Mouse (Mus musculus) cerebellum, postnatal 10 days (tissue): ENCODE measurements at regions not wholly inside any gene's neighbourhood (a gene's known extent, or its start where the extent isn't known, plus 50 kb on each side); places are given as distances from the start of the nearest gene placed in this dataset.

Experiments
- DNase-seq, 2 experiments: peaks; one replicate each; pipeline ENCODE4 v3.0.0; 2021; ENCODE audit warnings: mixed read lengths in 2 of 2

DNA sequence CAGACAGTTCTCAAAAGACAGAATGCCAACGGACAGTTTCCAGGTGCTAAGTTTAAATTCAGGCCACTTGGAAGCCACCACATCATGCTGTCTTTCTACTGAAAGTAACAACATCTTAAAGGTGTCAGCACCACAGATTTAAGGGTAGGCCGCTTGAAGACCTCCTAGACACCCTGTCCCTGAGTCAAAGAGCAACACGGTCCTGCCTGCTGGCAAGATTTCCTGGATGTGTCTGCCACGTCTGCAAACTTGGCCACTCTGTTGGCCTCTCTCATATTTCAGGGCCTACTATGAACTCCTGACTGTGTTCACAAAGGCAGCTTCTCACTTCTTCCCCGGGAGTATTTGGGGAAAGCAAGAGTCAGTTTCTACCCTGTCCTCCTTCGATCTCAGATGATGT lies 194.7 kb upstream of the Esrrg start:
- DNase-seq: no peak

DNA sequence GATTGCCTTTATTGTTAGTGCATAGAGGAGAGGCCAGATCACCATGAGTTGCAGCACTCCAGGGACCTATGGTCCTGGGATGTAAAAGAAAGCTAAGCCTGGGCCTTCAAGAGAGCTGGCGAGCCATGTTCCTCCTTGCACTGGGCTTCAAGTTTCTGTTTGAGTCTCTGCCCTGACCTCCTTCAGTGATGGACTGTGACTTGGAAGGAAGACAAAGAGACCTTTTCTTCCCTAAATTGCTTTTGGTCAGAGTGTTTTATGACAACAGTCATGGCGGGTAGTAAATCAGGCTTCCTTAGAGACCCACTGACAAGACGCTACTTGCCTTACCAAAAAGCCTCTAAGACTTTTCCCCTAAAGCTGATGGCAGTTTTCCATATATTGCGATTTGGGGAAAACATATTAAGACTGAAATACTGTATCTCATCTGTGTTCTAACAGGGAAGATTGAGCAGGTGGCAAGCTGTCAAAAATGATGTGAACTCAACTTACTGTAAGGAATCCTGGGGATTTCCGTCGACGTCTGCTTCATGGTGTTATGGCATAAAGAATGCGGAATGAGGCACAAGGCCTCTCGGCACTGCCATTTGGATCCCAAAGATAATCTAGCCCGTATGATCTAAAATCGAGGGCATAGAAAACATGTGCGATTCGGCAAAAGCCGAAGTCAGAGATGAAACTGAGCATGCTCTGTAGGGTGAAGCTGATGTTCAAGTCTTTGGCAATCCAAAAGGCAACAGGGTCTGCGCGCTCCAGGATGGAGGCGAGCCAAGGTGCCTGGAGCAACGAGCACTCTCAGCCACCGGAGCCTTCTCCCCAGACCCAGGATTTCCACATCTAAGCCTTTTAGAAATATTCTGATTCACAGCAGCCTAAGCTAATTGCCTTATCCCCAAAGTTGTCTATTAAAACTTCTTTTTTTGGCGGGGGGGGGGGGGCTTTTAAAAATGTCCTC lies 190.1 kb upstream of the Esrrg start:
- DNase-seq: peak; percentile 59 to 73

DNA sequence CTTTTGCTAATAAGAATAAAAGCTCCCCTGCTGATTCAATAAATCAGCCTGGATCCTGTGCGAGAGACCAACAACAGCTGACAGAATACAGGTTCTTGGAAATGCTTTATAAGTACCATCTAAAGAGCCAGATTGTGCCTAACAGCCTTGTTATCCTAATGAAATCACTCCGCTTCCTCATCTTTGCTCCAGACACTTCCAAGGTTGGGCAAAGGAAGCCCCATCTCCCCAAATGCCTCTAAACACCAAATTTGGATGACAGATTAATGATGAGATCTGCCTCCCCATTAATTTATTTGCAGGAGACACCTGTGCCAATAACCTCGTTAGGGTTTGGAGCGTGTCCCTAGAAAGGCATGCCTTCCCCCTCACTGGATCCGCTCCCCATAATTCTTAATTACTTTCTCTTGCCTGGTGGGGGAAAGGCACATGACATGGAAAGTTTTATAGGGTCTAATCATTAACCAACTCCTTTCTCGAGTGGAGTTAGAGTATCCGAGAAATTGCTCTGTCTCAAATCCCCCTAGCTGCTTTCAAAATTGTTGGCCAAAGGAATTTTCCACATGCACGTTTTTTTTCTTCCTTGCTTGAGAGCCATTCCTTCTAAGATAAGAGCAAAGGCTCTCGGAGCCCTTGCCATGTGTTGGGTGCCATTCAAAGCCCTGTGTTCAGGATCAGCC lies 179.9 kb upstream of the Esrrg start:
- DNase-seq: no peak

DNA sequence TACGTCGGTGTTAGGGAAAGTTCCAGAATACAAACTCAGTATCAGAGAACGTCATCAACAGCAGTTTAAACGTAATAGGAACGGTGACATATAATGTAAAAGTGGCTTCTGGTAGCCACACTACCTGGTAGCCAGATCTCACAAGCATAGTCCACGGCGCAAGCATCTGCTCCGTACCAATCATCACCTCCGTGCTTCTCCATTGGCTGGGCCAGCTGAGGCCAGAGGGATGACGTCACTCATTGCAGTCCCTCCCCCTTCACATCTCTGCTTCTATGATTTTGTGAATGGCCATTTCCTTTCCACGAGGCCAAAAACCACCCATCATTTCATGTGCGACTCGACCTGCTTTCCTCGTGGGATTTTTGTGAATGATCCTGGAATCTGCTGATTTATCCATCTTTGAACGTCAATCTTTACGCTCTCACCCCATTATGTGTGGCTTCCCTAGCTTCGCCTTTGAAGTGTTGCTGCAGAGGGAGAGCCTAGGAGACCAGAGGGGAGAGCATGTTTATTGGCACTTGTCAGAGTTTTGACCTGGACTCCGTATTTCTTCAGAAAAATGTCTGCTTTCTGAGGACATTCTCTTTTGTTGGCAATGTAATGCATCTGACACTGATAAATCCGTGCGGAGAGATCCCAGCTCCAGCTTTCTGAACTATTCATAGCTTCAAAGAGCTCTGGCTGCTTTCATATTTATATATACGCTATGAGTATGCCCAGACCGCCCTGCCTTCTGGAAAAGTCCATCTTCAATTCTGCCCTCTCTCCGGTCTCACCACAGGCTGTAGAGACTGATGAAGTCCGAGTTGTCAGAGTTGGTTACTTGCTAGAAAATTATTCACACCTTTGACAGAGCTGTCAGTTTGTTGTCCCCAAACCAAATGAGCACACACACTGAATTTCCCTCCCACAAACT lies 174.6 kb upstream of the Esrrg start:
- no peak for DNase-seq

DNA sequence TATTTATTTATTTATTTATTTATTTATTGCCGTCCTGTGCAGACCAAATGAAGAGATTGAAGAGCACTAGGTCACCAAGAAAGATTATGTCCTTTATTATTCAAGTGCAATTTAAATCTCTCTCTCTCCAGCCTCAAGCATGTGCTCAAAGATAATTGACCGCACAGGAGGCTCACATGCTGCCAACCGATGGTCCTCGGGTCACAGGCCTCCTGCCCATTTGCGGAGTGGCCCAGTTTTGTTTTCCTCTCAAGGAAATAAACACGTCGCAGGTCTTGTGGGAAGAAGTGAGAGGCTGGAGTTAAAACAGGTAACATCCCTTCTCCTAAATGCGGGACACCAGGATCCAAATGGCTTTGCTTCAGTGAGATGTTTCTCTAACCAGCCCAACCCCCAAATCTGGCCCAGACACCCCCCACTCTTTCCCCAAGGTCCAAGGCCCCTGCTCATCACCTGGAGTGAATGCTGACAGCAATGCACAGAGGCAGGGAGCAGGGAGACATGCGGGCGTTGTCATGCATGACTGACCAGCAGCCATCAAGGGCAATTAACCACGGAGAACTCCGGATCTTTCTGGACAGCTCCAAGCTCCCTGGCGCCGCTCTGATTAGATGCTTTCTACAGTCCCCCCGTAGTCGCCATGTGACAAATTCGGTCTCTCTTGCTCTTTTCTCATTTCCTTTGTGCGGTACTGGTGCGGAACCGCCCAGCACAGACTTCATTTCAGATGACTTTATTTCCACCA lies 169.2 kb upstream of the Esrrg start:
- peak; percentile 75 to 81 for DNase-seq

DNA sequence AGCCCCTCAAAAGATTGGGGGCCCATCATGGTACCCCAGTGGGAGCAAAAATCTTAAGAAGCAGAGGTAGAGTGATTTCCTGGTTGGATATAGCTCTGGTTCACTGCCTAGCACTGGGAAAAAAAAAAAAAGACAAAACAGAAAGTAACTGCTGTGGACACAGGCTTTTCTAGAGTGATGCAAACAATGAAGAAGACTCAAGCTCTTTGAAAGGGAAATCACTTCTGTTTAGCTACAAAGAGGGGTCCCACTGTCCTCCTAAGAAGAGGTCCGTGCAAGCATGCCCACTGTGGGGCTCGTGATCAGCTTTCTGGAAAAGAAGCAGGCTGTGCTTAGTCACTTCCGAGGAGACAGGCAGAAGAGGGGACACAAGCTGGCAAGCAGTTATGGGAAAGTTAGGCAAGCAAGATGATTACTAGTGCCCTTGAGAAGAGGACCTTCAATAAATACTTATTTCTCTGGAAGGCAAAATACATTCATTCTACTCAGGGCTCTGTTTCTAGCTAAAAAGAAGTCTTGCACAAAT lies 166.9 kb upstream of the Esrrg start:
- no peak for DNase-seq

DNA sequence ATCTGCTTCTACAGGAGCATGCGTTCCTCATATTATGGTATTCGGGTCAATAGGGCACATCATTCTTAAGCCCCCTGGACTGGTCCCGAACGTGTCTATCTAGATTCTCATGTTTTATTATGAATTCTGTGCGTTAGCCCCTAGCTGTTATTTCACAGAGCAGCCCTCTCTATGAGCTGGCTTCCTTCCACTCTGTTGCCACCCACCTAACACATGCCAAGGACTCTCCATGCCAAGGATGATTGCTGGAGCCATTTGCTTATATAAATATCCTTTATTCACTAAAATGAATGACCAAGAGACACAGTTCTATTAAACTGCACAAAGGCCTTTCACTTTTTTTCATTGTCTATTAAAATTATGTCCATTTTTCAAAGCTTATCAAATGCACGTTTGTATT lies 162.1 kb upstream of the Esrrg start:
- peak; percentile 33 to 45 for DNase-seq

DNA sequence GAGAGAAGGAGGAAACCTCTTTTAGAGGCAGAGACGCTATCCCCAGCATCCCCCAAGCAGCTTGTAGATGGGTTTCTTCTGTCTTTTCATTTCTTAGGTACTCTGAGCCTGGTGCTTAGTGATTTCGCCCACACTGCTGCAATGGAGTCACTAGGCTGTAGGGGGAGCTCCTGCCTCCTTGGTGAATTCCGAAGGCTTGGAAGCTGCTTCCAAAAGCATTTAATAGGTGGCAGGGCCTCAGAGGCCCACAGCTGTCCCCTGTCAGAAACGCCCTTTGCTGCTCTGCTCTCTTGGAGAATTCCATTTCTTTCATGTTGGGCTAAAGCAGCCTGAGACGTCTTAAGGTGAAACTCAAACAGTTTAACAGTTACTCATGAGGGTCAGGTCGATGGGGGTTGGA lies 160.4 kb upstream of the Esrrg start:
- DNase-seq: peak; percentile 74 to 80

DNA sequence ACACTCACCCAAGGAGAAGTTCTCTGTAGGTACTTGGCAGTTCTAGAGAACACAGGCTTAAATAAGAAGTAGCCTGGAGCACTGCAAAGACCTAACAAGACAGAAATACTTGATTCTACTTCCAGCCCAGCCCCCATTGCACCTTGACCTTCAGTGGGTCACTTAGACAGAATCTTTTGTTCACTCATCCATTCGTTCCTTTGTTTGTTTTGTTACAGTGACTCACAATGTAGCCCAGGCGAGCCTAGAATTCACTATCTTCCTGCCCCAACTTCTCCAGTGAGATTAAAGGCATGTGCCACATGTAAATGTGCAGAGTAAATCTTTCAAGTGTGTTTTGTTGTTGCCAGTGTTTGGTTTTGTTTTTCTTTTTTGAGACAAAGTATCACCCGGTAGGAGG lies 158.5 kb upstream of the Esrrg start:
- no peak for DNase-seq

DNA sequence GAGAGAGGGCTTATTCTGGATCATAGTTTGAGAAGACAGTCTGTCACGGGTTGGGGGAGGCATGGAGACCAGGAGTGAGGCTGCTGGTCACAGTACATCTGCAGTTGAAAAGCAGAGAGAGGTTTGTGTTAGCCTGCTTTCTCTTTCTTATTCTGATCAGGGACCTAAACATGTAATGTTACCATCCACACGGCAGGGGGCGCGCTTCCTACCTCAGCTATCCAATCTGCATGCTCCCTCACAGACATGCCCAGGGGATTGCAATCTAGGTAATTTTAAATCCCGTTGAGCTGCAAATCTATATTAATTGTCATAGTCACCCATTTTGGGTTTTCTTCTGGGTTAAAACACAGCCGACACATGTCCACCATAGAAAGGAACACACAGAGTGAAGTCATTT lies 156.4 kb upstream of the Esrrg start:
- peak; percentile 68 to 69 for DNase-seq

DNA sequence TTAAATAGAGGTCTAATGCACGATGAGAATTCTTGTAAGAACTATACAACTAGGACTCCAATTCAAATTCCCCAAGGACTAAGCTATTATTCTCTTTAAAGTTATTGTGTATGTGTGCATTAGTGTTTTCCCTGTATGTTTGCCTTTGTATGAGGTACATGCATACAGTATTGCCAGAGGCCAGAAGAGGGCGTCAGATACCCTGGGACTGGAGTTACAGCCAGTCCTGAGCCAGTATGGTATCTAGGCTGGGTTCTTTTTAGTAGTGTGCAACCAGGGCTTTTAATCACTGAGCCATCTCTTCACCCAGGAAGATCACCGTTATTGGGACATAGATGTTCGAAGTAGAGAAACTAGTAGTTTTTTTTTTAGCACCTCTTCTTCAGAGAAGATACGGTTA lies 154.2 kb upstream of the Esrrg start:
- DNase-seq: peak; percentile 48 to 51

DNA sequence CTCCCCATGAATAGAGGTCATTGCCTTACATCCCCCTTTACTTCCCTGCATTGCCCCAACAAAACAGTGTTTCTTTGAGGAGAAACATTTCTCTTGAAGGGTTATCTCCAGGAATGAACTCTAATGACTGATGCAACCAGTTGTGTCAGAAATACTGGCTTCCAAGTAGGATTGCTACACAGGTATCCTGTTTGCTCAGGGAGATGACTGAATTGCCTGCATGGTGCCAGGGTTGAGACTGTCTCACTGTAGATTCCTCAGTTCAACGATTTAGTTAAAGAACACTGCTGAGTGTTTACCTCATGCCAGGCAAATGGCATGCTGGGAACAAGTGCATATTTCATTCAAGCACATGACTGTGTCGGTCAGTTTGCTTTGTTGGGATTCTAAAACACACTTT lies 123.8 kb upstream of the Esrrg start:
- DNase-seq: no peak

DNA sequence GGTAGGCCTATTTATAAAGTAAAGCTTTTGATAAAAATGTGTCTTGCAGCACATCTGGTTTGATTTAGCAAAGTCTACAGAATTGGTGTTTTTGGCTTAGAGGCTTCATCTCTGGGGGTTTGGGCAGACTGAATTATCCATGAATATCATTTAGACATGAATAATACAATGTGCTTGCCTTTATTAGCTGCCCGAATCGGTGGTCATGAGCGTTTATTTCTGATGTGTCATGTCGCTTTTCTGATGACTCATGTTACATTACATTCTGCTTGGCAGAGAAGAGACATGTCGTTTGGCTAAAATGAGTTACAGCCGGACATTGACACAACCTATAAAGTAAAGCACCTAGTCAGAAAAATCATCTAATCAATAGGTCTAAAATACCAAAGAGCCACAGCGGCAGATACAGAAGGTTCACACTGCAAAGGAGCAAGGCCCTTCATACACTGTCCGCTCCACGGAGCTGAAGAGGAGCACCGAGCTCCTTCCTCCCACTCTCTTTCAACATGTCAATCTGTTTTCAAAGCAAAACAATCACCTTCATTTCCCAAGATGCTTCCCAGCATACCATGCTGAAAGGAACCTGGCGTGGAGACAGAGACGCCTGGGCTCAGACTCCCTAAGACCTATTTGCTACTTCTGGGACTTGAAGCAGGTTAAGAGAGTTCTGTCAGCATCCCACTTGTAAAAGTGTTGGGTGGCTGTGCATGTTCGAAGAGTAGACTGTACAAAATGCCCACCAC lies 120.5 kb upstream of the Esrrg start:
- no peak for DNase-seq

DNA sequence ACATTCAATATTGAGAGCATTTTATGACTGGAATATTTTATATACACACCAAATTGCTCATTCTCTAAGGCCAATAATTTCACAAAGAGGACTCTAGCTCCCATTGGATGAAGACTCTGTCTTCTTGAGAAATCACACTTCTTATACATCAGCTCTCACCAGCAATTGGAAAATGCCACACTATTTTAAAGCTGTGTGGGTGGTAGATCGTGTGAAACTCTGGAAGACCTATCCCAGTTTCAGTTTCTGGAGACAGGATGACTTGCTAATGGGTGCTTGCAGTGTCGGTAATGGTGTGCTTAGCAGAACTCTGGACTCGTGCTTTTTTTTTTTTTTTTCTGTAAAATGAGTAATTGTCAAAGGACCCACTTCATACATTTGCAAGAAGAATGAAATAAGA lies 119.1 kb upstream of the Esrrg start:
- no peak for DNase-seq

DNA sequence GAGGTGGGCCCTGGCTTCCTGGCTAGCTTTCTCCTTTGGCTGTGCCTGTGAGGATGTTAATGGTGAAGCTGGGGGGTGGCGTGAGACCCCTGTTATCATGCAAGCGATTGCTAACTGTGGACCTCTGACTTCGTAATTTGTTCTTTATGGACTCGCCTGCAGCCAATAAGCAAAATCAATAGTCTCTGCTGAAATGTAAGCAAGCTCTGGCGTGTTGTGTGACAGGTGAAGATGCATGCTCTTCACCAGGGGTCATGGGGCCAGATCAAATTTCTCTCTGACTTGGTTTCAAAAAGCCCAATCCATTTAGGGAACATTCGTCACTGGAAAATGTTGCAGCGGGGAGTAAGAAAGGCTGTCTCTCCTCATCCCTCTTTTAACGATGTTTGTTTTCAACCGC lies 103.2 kb upstream of the Esrrg start:
- no peak for DNase-seq

DNA sequence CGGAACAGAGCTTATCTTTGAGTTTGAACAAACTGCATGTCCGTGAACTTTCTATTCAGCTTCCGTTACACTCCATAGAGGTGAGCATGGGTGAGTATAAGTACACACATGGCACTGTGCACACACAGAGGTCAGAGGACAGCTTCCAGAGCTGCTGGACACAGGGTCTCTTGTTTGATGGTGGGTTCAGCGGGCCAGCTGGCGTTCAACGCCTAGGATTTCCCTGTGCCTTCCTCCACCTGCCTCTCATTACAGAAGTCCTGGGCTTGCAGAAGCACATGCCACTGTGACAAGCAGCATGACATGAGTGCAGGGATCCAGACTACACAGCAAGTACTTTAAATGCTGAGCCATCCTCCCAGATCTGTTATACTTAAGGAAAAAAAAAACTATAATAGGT lies 101.4 kb upstream of the Esrrg start:
- DNase-seq: no peak

DNA sequence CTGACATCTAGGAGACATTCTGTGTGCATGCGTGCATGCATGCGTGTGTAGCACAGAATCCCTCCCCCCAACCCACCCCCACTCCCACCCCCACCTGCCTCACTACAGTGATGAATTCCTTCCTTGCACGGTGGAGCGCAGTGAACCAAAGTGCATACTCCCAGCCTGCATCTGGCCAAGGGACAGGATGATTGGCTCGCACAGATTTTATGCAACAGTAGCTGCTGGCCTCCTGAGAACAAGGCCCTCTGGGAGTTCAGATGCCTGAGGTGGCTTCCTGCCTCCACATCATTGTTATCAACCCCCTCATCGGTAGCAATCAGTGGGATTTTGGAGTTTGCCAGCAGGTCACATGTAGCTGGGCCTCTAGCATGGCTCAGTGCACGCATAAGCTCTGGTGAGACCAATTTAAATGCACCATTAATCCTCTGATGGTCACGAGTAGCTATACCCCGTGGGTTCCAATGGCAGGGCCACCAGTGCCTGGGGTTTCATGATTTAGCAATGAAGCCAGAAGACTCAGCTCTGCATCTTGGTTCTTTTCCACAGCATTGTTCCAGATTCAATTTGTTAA lies 77.2 kb upstream of the Esrrg start:
- no peak for DNase-seq

DNA sequence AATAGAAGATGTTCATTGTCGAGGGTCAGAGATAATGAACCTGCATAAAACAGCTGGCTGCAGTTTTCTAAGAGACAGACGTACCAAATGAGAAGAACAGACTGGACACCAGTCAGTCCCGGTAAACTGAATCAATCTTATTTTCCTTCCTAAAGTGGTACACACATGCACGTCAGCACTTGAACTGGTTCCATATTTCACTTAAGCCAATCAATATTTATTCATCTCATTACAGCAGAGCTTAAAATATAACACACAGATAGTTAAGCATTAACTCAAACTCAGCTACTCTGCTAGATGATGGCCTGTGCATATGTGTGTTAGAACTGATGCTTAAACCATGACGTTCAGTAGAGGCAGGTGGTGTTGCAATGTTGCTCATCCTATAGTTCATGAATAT lies 72.3 kb upstream of the Esrrg start:
- no peak for DNase-seq

DNA sequence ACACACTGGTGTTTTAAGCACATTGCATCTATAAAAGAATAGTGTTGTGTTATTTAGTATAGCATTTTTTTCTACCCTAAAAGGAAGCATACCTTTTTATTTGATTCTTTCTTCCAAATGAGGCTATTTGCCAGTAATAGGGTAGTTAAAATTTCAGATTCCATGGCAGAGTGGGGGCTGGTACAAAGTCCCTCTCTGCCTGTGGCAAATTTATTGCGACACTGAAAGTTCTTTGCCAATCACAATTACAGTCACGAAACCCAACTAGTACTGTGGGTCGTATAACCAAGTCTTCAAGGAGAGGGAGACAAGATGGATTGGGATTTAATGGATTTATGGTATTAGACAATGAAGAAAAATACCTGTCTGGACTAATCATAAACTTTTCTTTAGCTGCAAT lies 51.9 kb upstream of the Esrrg start:
- DNase-seq: no peak
